Mouse (Mus musculus) heart, adult 2 months (tissue): ENCODE data around the gene Siah2. TPM values are rescaled to one million over a fixed set of nuclear protein-coding genes. Genes with fewer than 3 reads are reported as not detected.

ENCODE experiments used
- DNase-seq, 2 experiments: peaks; one replicate each; pipeline ENCODE4 v3.0.0; 2021
- H3K27ac ChIP-seq: fragments of 200-600 bp; 2 replicates; pipeline ENCODE4 v1.8.1; 2022
- H3K27me3 ChIP-seq: fragments of 200-500 bp; 2 replicates; pipeline ENCODE4 v1.6.1; 2012; ENCODE audit warnings: mild to moderate bottlenecking, low read length, inconsistent platforms, mixed read lengths; ENCODE audit not compliant: control insufficient read depth, insufficient read depth
- H3K36me3 ChIP-seq: fragments of 200-500 bp; 2 replicates; pipeline ENCODE4 v1.6.1; 2012; ENCODE audit warnings: low read length, inconsistent platforms; ENCODE audit not compliant: control insufficient read depth, insufficient read depth
- H3K4me1 ChIP-seq: fragments of 200-500 bp; 2 replicates; pipeline ENCODE4 v1.6.1; 2011; ENCODE audit warnings: low read length; ENCODE audit not compliant: control insufficient read depth, insufficient read depth
- H3K4me3 ChIP-seq: fragments of 200-600 bp; 2 replicates; pipeline ENCODE4 v1.8.1; 2022
- H3K79me2 ChIP-seq: fragments of 200-500 bp; replicated peaks from 2 replicates; pipeline ENCODE4 v1.6.1; 2012; ENCODE audit warnings: mild to moderate bottlenecking, inconsistent platforms, low read length, moderate library complexity, mixed read lengths; ENCODE audit not compliant: control insufficient read depth, insufficient read depth
- H3K9ac ChIP-seq: fragments of 200-500 bp; 2 replicates; pipeline ENCODE4 v1.6.1; 2012; ENCODE audit warnings: low read depth, mild to moderate bottlenecking, control low read depth, inconsistent platforms, low read length, mixed read lengths
- CTCF ChIP-seq: fragments of 200-600 bp; IDR thresholded peaks from 2 replicates; pipeline ENCODE4 v1.8.1; 2022; ENCODE audit warnings: antibody characterized with exemption, mild to moderate bottlenecking, moderate library complexity
- EP300 ChIP-seq: fragments of 200-500 bp; IDR thresholded peaks from 2 replicates; pipeline ENCODE4 v1.6.1; 2011; ENCODE audit warnings: low read depth, low read length, control low read depth; ENCODE audit not compliant: insufficient read depth
- POLR2A ChIP-seq: fragments of 200-500 bp; IDR thresholded peaks from 2 replicates; pipeline ENCODE4 v1.6.1; 2011; ENCODE audit warnings: mild to moderate bottlenecking, low read depth, low read length, control low read depth; ENCODE audit not compliant: insufficient read depth
- WGBS: fragments of 180-500 bp; shearing (Covaris S2); methylation state at CpG from one replicate; pipeline ENCODE4 v1.1.7; 2018; 5-methylcytosine and 5-hydroxymethylcytosine counted together
- intact Hi-C: fragments of 180-260 bp; cut with DNase I; formaldehyde crosslinking; loops from one replicate; pipeline ENCODE4 v1.15.1; 2025
- polyA plus RNA-seq: library from polyadenylated mRNA; depleted of rRNA; stranded (reverse); fragments of >200 nt; gene quantifications from 2 replicates; pipeline ENCODE4 v1.2.3, GENCODE M21; 2012; rRNA removed
- total RNA-seq, 2 experiments: library from RNA; stranded (reverse); gene quantifications; 2 replicates each; pipeline ENCODE4 v1.2.3; 2021

Siah2 gene
- total and polyA plus RNA-seq, 3 experiments = 8.8 to 10.9 (median 9.0) TPM

GRCm38 (mm10) chr3:58636406-58637295 lies 55.5 kb downstream of the Siah2 start, which contains the start of gene Erich6:
Erich6 (minus strand) TSS chr3:58637207.
- Histone ChIP-seq H3K4me1 (no peaks in the 10 kb centered on the region; the same call in 1 of the 2 replicates), H3K27me3 (no peaks in the 10 kb centered on the region), H3K27ac (no peak within 1 kb of the TSS), H3K4me3 (peak within 1 kb of the TSS; percentile 52), H3K9ac (no peak within 1 kb of the TSS), H3K36me3 (no peaks in the 10 kb centered on the region), H3K79me2 (no peaks in the 10 kb centered on the region)
- peak; percentile 32 to 37 for DNase-seq
- TF ChIP-seq CTCF = no peak
- intact Hi-C loops = loop anchor here (5.0 kb wide), 1 partner anchor 829 kb away; no protein-coding TSS in a partner anchor
- WGBS = 2% methylated on average over 34 of the region's 34 CpGs

- intact Hi-C loops = no loop called here
- Histone ChIP-seq H3K36me3 (no peaks in the 10 kb centered on the region), H3K4me3 (no peak overlapping the region), H3K79me2 (no peaks in the 10 kb centered on the region), H3K9ac (no peak overlapping the region), H3K27me3 (no peaks in the 10 kb centered on the region), H3K27ac (no peak overlapping the region), H3K4me1 (no peaks in the 10 kb centered on the region; the same call in 1 of the 2 replicates)
- TF ChIP-seq EP300 = no peak
- 58% methylated on average over 2 of the region's 2 CpGs for WGBS
- DNase-seq = no peak
Measured at GRCm38 (mm10) chr3:58631693-58632092, 60.5 kb downstream of the Siah2 start.

GRCm38 (mm10) chr3:58624981-58625380 lies 67.2 kb downstream of the Siah2 start:
- Histone ChIP-seq H3K9ac (no peak overlapping the region), H3K27ac (no peak overlapping the region), H3K36me3 (no peaks in the 10 kb centered on the region), H3K4me1 (no peaks in the 10 kb centered on the region), H3K79me2 (no peaks in the 10 kb centered on the region), H3K4me3 (no peak overlapping the region), H3K27me3 (no peaks in the 10 kb centered on the region)
- no peak for TF ChIP-seq CTCF
- no peak for TF ChIP-seq POLR2A
- no peak for TF ChIP-seq EP300
- WGBS = 79% methylated on average over 4 of the region's 4 CpGs
- intact Hi-C loops = no loop called here
- no peak for DNase-seq

Other genes with a start within 250 kb of the Siah2 start
- 10 to 100 TPM; 32.0 to 42.0 TPM for gene Eif2a, start 166.6 kb downstream of the Siah2 start, total RNA-seq
- 9.3 and 27.5 TPM in 2 replicates for gene Eif2a, start 166.6 kb downstream of the Siah2 start, polyA plus RNA-seq
- 10 to 100 TPM; 12.2 to 12.3 TPM for gene Serp1, start 166.5 kb downstream of the Siah2 start, total RNA-seq
- gene Serp1, start 166.5 kb downstream of the Siah2 start, polyA plus RNA-seq = 6.8 and 9.0 TPM in 2 replicates
- gene Selenot, start 115.8 kb downstream of the Siah2 start, total RNA-seq = 100 to 1,000 TPM; 116 to 119 TPM
- gene Selenot, start 115.8 kb downstream of the Siah2 start, polyA plus RNA-seq = 48.3 and 92.1 TPM in 2 replicates
- not detected for gene Erich6, start 55.2 kb downstream of the Siah2 start, total RNA-seq
- gene Erich6, start 55.2 kb downstream of the Siah2 start, polyA plus RNA-seq = 0.10 and 0.12 TPM in 2 replicates
- under 1 TPM; 0.20 to 0.21 TPM for gene Mindy4b-ps, start 129.9 kb upstream of the Siah2 start, total RNA-seq
- 0.31 and 0.67 TPM in 2 replicates for gene Mindy4b-ps, start 129.9 kb upstream of the Siah2 start, polyA plus RNA-seq
- not detected for gene Clrn1, start 192.9 kb upstream of the Siah2 start, total RNA-seq
- gene Clrn1, start 192.9 kb upstream of the Siah2 start, polyA plus RNA-seq = not detected in 2 replicates